Mouse (Mus musculus): ENCODE measurements around the gene Clca3a2.
A peak's percentile ranks its signal among the peaks of the same experiment; 100 is the strongest.
"Not testable (repeated sequence)": the region's sequence is repeated elsewhere in the genome, so short reads cannot be mapped to it uniquely, and the experiment has no call there.

Clca3a2 gene

DNA sequence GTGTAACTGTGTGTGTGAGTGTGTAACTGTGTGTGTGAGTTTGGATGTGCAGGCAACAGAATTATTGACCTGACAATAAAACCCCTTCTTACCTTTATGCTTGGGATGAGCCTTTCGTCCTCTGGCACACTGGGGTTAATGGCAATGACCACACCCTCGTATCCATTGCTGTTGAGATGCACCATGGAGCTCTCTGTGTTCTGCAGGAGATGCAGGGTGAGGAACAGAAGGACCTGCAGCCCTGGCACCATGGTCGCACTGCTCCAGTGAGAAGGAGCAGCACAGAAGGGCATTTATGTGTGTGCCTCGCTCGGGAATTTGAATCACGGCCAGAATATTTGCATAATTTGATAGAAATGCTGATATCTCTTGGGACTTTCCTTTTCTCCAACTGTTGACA lies at the start of gene Clca3a2:
TSS of gene Clca3a2 (minus strand) at position 276 of the 400 bp plus-strand sequence.
- not testable (repeated sequence) for DNase-seq

- DNase-seq = no peak
Observed at GRCm38 (mm10) chr3:144849584-144849983, 30.3 kb upstream of the Clca3a2 start.

GRCm38 (mm10) chr3:144849014-144849556 lies 29.8 kb upstream of the Clca3a2 start, which contains the start of gene Clca3b:
TSS of gene Clca3b (minus strand) at chr3:144849357.
- DNase-seq = not testable (repeated sequence)

- DNase-seq = no peak
Observed at GRCm38 (mm10) chr3:144827257-144827656, 8.0 kb upstream of the Clca3a2 start.

- peak; percentile 77 for DNase-seq
Observed at GRCm38 (mm10) chr3:144825151-144825550, 5.9 kb upstream of the Clca3a2 start.

DNA sequence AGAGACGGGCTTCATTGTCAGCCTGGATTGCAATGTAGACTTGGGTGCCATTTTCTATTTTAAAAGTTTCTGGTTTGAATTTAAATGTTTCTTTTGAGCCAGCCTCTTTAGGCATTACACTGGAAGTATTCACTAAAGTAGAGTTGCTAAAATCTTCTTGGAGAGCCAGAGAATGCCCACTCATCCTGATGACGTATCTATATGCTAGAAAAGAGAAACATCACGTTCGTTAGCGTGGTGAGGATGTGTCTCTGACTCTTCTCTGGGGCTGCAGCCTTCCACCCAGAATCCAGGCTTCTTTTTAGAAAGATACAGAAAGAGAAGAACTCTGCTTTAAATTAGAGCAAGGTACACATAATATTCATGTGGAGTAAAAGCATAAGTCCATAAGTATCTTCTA lies 4.0 kb upstream of the Clca3a2 start:
- no peak for DNase-seq

DNA sequence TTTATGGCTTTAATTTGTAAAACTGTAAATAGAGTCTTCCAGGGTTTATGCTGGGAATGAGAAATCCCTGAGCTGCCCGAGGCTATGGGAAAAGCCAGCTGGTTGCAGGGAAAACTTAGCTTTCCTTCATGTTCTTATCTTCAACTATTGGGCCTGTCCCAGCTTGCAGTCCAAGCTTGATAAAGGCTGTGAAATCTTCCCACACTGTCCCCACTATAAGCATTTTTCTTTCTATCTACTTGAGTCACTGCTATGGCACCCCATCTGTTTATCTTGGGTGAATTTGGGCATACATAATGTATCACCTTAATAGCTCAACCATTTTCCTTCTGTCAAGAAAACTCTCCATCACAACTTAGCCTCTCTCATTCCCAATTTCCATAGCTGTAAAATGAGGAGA lies 1.3 kb upstream of the Clca3a2 start:
- DNase-seq = no peak

GRCm38 (mm10) chr3:144813336-144813735 lies 6.0 kb downstream of the Clca3a2 start:
- DNase-seq = not testable (repeated sequence)

DNA sequence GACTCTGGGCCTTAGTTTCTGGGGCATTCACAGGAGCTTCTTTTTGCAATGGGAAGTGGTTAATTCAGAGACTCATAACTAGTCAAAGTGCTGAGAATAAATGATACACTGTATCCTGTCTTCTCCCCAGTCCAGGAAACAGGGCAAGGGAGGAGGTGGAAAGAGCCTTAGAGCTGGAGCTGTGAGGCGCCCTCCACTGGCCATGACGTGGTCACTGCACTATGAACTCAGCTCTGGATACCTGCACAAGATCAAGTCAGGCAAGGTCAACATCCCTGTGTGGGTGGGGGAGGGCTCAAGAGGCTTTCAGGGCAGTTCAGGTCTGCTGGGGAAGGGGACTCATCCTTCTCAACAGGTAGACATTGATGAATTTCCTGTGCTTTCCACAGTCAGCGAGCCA lies 7.5 kb downstream of the Clca3a2 start:
- no peak for DNase-seq

DNA sequence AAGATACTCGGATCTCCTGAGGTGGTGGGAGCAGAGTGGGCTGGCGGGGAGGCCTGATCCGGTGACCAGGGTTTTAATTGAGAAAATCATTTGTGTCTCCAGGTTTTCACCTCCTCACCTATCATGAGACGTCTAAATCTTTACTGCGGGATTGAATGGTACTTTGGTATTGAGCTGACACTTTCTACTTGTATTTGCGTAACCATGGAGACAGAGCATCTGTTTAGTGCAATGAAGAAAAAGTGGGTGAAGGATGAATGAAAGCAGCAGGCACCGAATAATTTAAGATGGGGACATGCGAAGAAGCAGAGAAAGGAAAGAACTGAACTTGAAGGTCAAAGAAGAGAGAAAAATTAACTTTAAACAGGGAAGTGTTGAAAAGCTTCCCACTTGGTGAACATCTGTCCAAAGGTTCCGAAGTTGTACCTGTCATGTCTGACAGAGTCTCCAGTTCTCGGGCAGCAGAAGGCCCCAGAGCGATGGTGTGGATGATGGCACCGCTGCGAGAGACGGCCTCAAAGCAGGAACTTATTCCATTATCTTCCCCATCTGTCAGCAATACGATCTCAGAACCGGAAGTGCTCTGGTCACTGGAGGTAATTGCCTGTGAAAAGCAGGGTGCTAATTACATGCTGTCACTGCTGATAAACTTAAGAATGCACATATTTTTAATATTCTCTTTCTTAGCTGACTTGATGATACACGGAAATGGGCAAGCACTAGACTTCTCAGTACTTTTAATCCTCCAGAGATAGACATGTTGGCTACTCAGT lies 11.0 kb downstream of the Clca3a2 start:
- DNase-seq = not testable (repeated sequence)

DNA sequence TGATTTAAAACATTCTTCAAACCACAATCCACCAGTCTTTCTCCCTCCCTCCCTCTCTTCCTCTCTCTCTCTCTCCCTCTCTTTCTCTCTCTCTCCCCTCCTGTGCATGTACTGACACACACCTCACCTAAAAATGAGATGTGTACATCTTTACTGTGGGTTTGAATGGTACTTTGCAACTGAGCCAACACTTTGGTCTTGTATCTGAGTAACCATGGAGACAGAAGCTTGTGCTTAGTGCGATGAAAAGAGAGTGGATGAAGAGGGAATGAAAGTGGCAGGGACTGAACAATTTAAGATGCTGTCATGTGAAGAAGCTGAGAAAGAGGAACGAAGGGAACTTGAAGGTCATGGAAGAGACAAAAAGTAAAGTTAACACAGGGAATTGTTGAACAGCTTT lies 12.7 kb downstream of the Clca3a2 start:
- not testable (repeated sequence) for DNase-seq

- DNase-seq = peak; percentile 15
Observed at GRCm38 (mm10) chr3:144801861-144802260, 17.4 kb downstream of the Clca3a2 start.

GRCm38 (mm10) chr3:144785181-144786148 lies 33.8 kb downstream of the Clca3a2 start:
- no peak for DNase-seq

DNA sequence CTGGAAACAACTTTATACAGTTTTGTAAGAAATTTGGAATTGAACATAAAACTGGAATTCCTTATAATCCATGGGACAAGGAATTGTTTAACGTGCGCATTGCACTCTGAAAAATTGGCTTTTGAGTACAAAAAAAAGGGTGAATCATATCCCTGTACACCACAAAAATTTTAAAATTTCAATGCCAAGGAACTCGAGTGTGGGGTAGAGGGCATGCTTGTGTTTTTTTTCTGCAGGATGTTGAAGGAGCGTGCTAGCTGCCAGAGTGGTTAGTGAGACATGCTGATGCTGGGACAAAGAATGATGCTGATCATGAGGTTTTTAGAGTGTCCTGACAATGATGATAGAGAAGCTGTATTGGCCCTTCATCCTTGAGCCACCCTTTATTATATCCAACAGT lies 54.1 kb downstream of the Clca3a2 start:
- no peak for DNase-seq

GRCm38 (mm10) chr3:144761454-144761853 lies 57.8 kb downstream of the Clca3a2 start:
- no peak for DNase-seq

- peak; percentile 16 for DNase-seq
Observed at GRCm38 (mm10) chr3:144760592-144761309, 58.5 kb downstream of the Clca3a2 start, which contains the start of gene Clca3a1. TSS of gene Clca3a1 (minus strand) at chr3:144760977.

DNA sequence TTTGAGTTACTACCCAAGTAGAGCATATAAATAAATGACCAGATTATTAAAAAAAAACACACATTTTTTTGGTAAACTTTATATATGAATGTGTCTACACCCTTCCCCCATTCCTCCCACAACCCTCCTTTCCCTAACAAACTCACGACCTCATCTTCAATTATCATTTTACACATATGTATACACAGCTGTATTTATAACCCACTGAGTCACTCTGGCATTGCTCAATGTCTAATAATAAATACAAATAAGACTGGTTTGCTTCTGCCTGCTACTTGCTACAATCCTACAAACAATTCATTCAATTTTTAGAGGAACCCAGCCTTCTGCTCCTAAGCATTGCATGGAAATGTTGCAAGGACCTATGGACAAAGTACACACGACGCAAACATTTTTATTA lies 59.6 kb downstream of the Clca3a2 start:
- no peak for DNase-seq

DNA sequence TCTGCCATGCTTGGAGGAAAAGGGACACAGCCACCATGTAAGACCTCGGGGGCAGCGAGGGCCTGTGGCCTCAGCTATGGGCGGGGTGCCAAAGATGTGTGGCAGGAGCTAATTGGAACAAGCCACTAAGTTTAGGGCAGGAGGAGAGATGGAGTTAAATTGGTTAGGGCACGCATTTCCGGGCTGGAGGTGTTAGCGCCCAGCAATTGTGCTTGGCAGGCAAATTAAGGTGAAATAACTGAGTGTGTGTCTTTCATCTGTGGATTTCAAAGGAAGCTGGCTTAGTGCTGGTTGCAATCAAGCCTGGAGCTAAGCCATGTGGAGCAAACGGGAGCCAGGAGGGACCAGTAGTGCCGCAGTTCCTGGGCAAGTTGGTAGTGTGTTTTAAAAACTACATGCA lies 63.2 kb downstream of the Clca3a2 start:
- not testable (repeated sequence) for DNase-seq

DNA sequence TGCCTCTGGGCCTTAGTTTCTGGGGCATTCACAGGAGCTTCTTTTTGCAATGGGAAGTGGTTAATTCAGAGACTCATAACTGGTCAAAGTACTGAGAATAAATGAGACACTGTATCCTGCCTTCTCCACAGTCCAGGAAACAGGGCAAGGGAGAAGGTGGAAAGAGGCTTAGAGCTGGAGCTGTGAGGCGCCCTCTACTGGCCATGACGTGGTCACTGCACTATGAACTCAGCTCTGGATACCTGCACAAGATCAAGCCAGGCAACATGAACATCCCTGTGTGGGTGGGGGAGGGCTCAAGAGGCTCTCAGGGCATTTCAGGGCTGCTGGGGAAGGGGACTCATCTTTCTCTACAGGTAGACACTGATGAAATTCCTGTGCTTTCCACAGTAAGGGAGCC lies 66.2 kb downstream of the Clca3a2 start:
- peak; percentile 14 for DNase-seq

GRCm38 (mm10) chr3:144749062-144749963 lies 70.0 kb downstream of the Clca3a2 start:
- DNase-seq = not testable (repeated sequence)

- not testable (repeated sequence) for DNase-seq
Observed at GRCm38 (mm10) chr3:144747706-144748105, 71.6 kb downstream of the Clca3a2 start.

Data from kidney, adult 9 months (tissue).